ENCODE assay signal across 8 mouse cellular contexts in the genomic region with DNA sequence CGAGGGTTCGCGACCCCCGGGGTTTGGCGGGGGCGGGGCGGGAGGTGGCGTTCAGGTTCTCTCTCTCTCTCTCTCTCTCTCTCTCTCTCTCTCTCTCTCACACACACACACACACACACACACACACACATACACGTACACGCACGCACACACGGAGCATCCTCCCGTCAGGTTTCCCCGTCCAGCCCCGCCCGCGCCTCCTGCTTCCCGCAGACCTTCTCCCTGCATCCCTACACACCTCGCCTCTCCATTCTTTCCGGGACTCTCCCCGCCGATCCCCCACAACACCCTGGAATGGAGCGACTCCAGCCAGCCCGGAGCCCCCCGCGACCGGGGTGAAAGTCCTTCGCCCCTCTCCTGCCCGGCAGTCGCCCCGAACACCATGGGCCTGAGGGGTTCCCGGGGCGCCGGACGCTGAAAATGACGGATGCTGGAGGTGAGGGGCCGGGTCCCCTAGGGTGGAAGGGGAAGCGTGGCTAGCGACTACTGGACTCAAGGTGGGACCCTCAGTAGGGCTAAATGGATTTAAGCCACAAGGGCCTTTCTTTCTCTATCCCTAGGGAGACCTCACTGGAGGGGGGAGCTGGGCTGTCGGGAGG. TPM values are rescaled to one million over a fixed set of nuclear protein-coding genes. Genes with fewer than 3 reads are reported as not detected.
A peak's percentile ranks its signal among the peaks of the same experiment; 100 is the strongest.
DNase-seq lines count a peak whose midpoint lies in the region; ATAC-seq and TF ChIP-seq lines count a peak whose summit lies in the region.

No protein-coding gene starts in this region.

- no peak for TF ChIP-seq CTCF in layer of hippocampus, adult 2 months (conservative IDR thresholded peaks at IDR 0.05)

- peaks cover 59% of the 10 kb centered on the region for H3K4me1 ChIP-seq in hindbrain, embryonic 14.5 days (replicated peaks; ENCODE audit: control insufficient read depth, insufficient read depth, low read length)
- H3K4me1 ChIP-seq in midbrain, embryonic 12.5 days = peaks cover 63% of the 10 kb centered on the region

- peak overlapping the region; percentile 92 for H3K4me2 ChIP-seq in hindbrain, embryonic 14.5 days (replicated peaks)
- peak overlapping the region; percentile 80 for H3K4me2 ChIP-seq in midbrain, embryonic 12.5 days (replicated peaks)

- H3K27ac ChIP-seq in layer of hippocampus, adult 2 months = peak overlapping the region; percentile 81
- peak overlapping the region; percentile 98 for H3K27ac ChIP-seq in hindbrain, embryonic 14.5 days
- H3K27ac ChIP-seq in midbrain, embryonic 12.5 days (replicated peaks) = peak overlapping the region; percentile 98

- H3K36me3 ChIP-seq in hindbrain, embryonic 14.5 days (replicated peaks; ENCODE audit: control insufficient read depth, insufficient read depth) = peaks cover 18% of the 10 kb centered on the region
- H3K36me3 ChIP-seq in midbrain, embryonic 12.5 days = peaks cover 21% of the 10 kb centered on the region

- DNase-seq in layer of hippocampus, adult 2 months (ENCODE audit: low spot score in 2 of 2) = no peak
- no peak for DNase-seq in layer of hippocampus, adult 8-10 months (ENCODE audit: low spot score in 2 of 2)
- peak; percentile 45 for DNase-seq in NIH3T3 (ENCODE audit: low read depth)
- DNase-seq in embryo, embryonic 10.5 days (ENCODE audit: low spot score) = peak; percentile 42
- no peak for DNase-seq in hindbrain, embryonic 14.5 days (ENCODE audit: low spot score)
- no peak for DNase-seq in B cell, adult 2 months
- DNase-seq in adrenal gland, adult 8-10 months = no peak

- under 1% methylated on average over 39 of the region's 40 CpGs for WGBS in hindbrain, embryonic 14.5 days
- WGBS in midbrain, embryonic 12.5 days = under 1% methylated on average over 31 of the region's 40 CpGs

- H3K9me3 ChIP-seq in hindbrain, embryonic 14.5 days (ENCODE audit: control insufficient read depth, low read length) = no peaks in the 10 kb centered on the region
- H3K9me3 ChIP-seq in midbrain, embryonic 12.5 days = no peaks in the 10 kb centered on the region

- H3K9ac ChIP-seq in hindbrain, embryonic 14.5 days = peak overlapping the region; percentile 98
- peak overlapping the region; percentile 99 for H3K9ac ChIP-seq in midbrain, embryonic 12.5 days (replicated peaks)

- H3K4me3 ChIP-seq in layer of hippocampus, adult 2 months = peak overlapping the region; percentile 77
- peak overlapping the region; percentile 86 for H3K4me3 ChIP-seq in hindbrain, embryonic 14.5 days (replicated peaks; ENCODE audit: low read length)
- peak overlapping the region; percentile 85 for H3K4me3 ChIP-seq in midbrain, embryonic 12.5 days

- H3K27me3 ChIP-seq in hindbrain, embryonic 14.5 days (ENCODE audit: control insufficient read depth, insufficient read depth, low read length) = no peaks in the 10 kb centered on the region
- no peaks in the 10 kb centered on the region for H3K27me3 ChIP-seq in midbrain, embryonic 12.5 days

- ATAC-seq in hindbrain, embryonic 14.5 days (ENCODE audit: low FRiP score) = peak; percentile 57
- ATAC-seq in midbrain, embryonic 12.5 days (ENCODE audit: low FRiP score, low read depth) = peak; percentile 47

RNA-seq across cellular contexts. Expression of a gene that starts 0.6 kb away (rescaled TPM):
- total RNA-seq in layer of hippocampus, adult 2 months (2021) = 10 to 100 TPM; 38.9 to 40.8 TPM
- 10 to 100 TPM; 33.9 to 40.0 (median 36.4) TPM for total RNA-seq in layer of hippocampus, adult 8-10 months (2022)
- polyA plus RNA-seq in hindbrain, embryonic 14.5 days (2014; fragmentation: Nextera tagmentation; extraction: Ambion mirVana) = 130 and 135 TPM in 2 replicates
- polyA plus RNA-seq in midbrain, embryonic 12.5 days (2016; fragmentation: Nextera tagmentation; extraction: Ambion mirVana) = 93.5 and 100 TPM in 2 replicates
- 1 to 10 TPM; 3.9 to 9.1 (median 5.6) TPM for total RNA-seq in adrenal gland, adult 8-10 months (2022)

RNA-seq across cellular contexts. Expression of a gene that starts 19.4 kb away (rescaled TPM):
- total RNA-seq in layer of hippocampus, adult 2 months (2021) = 100 to 1,000 TPM; 967 to 974 TPM
- 100 to 1,000 TPM; 819 to 832 (median 829) TPM for total RNA-seq in layer of hippocampus, adult 8-10 months (2022)
- polyA plus RNA-seq in hindbrain, embryonic 14.5 days (2014; fragmentation: Nextera tagmentation; extraction: Ambion mirVana) = 27.1 and 27.5 TPM in 2 replicates
- 15.7 and 17.7 TPM in 2 replicates for polyA plus RNA-seq in midbrain, embryonic 12.5 days (2016; fragmentation: Nextera tagmentation; extraction: Ambion mirVana)
- total RNA-seq in adrenal gland, adult 8-10 months (2022) = 100 to 1,000 TPM; 116 to 149 (median 131) TPM

RNA-seq across cellular contexts. Expression of a gene that starts 30.9 kb away (rescaled TPM):
- total RNA-seq in layer of hippocampus, adult 2 months (2021) = 100 to 1,000 TPM; 133 TPM
- 100 to 1,000 TPM; 116 to 134 (median 123) TPM for total RNA-seq in layer of hippocampus, adult 8-10 months (2022)
- polyA plus RNA-seq in hindbrain, embryonic 14.5 days (2014; fragmentation: Nextera tagmentation; extraction: Ambion mirVana) = 22.7 and 25.2 TPM in 2 replicates
- 19.1 and 22.7 TPM in 2 replicates for polyA plus RNA-seq in midbrain, embryonic 12.5 days (2016; fragmentation: Nextera tagmentation; extraction: Ambion mirVana)
- total RNA-seq in adrenal gland, adult 8-10 months (2022) = 10 to 100 TPM; 60.9 to 90.5 (median 76.0) TPM

RNA-seq across cellular contexts. Expression of a gene that starts 34.1 kb away (rescaled TPM):
- under 1 TPM in 1 of 2 experiments, not detected in 1; 0.44 TPM for total RNA-seq in layer of hippocampus, adult 2 months (2021)
- total RNA-seq in layer of hippocampus, adult 8-10 months (2022) = under 1 TPM in 2 of 4 experiments, not detected in 2; 0.23 to 0.56 TPM
- 0.17 TPM in 1 of 2 replicates, not detected in the other for polyA plus RNA-seq in hindbrain, embryonic 14.5 days (2014; fragmentation: Nextera tagmentation; extraction: Ambion mirVana)
- not detected in 2 replicates for polyA plus RNA-seq in midbrain, embryonic 12.5 days (2016; fragmentation: Nextera tagmentation; extraction: Ambion mirVana)
- total RNA-seq in adrenal gland, adult 8-10 months (2022) = not detected

RNA-seq across cellular contexts. Expression of a gene that starts 42.8 kb away (rescaled TPM):
- not detected for total RNA-seq in layer of hippocampus, adult 2 months (2021)
- total RNA-seq in layer of hippocampus, adult 8-10 months (2022) = not detected
- not detected in 2 replicates for polyA plus RNA-seq in hindbrain, embryonic 14.5 days (2014; fragmentation: Nextera tagmentation; extraction: Ambion mirVana)
- not detected in 2 replicates for polyA plus RNA-seq in midbrain, embryonic 12.5 days (2016; fragmentation: Nextera tagmentation; extraction: Ambion mirVana)
- total RNA-seq in adrenal gland, adult 8-10 months (2022) = not detected

Comparison
In these comparisons a context has a peak if more than half of its experiments do, and no peak if none do; other contexts are left out.
1. DNase-seq: peak in NIH3T3 (single experiment) and embryo, embryonic 10.5 days (single experiment); none in layer of hippocampus, adult 2 months (0 of 2), layer of hippocampus, adult 8-10 months (0 of 2), hindbrain, embryonic 14.5 days (single experiment), B cell, adult 2 months (0 of 2) and adrenal gland, adult 8-10 months (single experiment).
2. RNA of a gene that starts 19.4 kb away (total RNA-seq): 967 to 974 TPM in layer of hippocampus, adult 2 months and 819 to 832 TPM in layer of hippocampus, adult 8-10 months; 116 to 149 TPM in adrenal gland, adult 8-10 months; every median in the first group is over 4 times any median in the second.
3. Peak in every context shown above with its lines, with median percentiles within 50 percentile points of each other: H3K27ac ChIP-seq and H3K4me3 ChIP-seq.